Mouse (Mus musculus): ENCODE results near the gene Bri3. TPM values are rescaled to one million over a fixed set of nuclear protein-coding genes. Genes with fewer than 3 reads are reported as not detected.
A peak's percentile ranks its signal among the peaks of the same experiment; 100 is the strongest.

Gene Bri3
- total and polyA plus RNA-seq, 2 experiments = 24.9 to 74.6 TPM

DNA sequence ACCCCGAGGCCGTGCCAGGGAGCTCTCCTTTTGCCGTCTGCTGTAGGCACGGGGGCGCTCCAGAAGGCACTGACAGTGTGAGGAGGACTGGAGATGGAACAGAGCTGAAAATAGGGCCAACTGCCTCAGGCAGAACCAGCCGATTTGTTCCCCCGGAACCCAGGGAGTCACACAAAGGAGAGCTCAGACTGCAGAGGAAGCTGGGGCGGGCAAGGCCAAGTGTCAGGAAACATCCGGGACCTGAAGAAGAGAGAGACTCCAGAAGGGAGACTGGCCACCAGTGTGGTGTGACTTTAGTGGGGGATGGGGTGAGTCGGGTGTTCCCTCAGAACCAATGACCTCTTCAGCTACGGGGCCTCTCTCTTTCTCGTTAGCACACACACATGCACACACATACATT lies 24.9 kb upstream of the Bri3 start:
- Histone ChIP-seq H3K27me3 (ENCODE audit: control insufficient read depth, insufficient read depth, low read length) (no peaks in the 10 kb centered on the region), H3K27ac (replicated peaks; ENCODE audit: insufficient read depth, low read depth, low read length) (peak overlapping the region; percentile 37), H3K79me2 (ENCODE audit: control insufficient read depth, insufficient read depth, low read length) (no peaks in the 10 kb centered on the region), H3K9ac (ENCODE audit: low read depth, low read length) (no peak overlapping the region), H3K4me1 (ENCODE audit: control insufficient read depth, insufficient read depth, low read length) (peaks cover 2% of the 10 kb centered on the region), H3K4me3 (ENCODE audit: insufficient read depth, low read depth, low read length) (no peak overlapping the region), H3K36me3 (ENCODE audit: control insufficient read depth, insufficient read depth, low read length) (no peaks in the 10 kb centered on the region)
- no peak for DNase-seq (ENCODE audit: extremely low read depth, low read depth, low spot score)
- WGBS = 73% methylated on average over 12 of the region's 12 CpGs
- TF ChIP-seq CTCF (IDR thresholded peaks at IDR 0.05; ENCODE audit: low read depth, low read length) (no peak), POLR2A (IDR thresholded peaks at IDR 0.05; ENCODE audit: extremely low read depth, insufficient read depth, low read length) (no peak)

DNA sequence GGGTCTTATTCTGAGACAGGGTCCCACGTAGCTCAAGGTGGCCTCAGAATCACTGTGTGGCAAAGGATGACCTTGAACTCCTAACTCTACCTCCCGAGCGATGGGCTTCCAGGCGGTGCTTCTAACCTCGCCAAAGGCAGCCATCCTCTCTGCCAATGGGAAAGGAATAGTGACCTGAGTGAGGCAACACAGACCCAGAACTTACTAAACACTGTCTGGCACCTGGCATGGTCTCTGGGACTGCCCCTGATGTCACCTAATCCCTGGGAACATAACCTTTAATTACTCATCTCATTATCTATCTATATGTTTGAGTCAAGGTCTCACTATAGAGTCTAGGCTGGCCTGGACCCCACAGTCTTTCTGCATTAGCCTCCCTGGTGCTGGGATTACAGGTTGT lies 24.3 kb upstream of the Bri3 start:
- H3K4me1 ChIP-seq (ENCODE audit: control insufficient read depth, insufficient read depth, low read length) = peaks cover 6% of the 10 kb centered on the region
- TF ChIP-seq POLR2A (IDR thresholded peaks at IDR 0.05; ENCODE audit: extremely low read depth, insufficient read depth, low read length) = no peak
- no peak for TF ChIP-seq CTCF (IDR thresholded peaks at IDR 0.05; ENCODE audit: low read depth, low read length)
- no peaks in the 10 kb centered on the region for H3K79me2 ChIP-seq (ENCODE audit: control insufficient read depth, insufficient read depth, low read length)
- H3K9ac ChIP-seq (ENCODE audit: low read depth, low read length) = no peak overlapping the region
- H3K27me3 ChIP-seq (ENCODE audit: control insufficient read depth, insufficient read depth, low read length) = no peaks in the 10 kb centered on the region
- peak; percentile 61 for DNase-seq (ENCODE audit: extremely low read depth, low read depth, low spot score)
- no peaks in the 10 kb centered on the region for H3K36me3 ChIP-seq (ENCODE audit: control insufficient read depth, insufficient read depth, low read length)
- 31% methylated on average over 5 of the region's 5 CpGs for WGBS
- H3K4me3 ChIP-seq (ENCODE audit: insufficient read depth, low read depth, low read length) = no peak overlapping the region
- no peak overlapping the region for H3K27ac ChIP-seq (replicated peaks; ENCODE audit: insufficient read depth, low read depth, low read length)

DNA sequence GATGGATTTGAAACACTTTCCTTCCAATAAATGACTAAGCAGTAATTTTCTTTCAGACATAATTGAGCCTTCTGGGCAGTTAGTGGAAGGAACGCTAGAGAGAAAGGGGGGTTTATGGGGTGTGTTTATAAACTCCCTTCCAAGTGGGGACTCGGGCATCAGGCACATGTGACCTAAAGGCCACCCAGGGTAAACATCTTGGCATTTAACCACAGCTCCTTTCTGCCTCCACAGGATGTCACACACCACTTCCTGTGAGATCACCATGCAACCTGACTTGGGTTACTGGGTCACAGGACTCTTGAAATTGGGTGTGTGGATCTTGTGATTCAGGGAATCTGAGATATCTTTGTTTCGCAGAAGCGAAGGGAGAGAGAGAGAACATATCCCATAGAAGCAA lies 22.9 kb upstream of the Bri3 start:
- Histone ChIP-seq H3K9ac (ENCODE audit: low read depth, low read length) (no peak overlapping the region), H3K36me3 (ENCODE audit: control insufficient read depth, insufficient read depth, low read length) (no peaks in the 10 kb centered on the region), H3K27me3 (ENCODE audit: control insufficient read depth, insufficient read depth, low read length) (no peaks in the 10 kb centered on the region), H3K4me1 (ENCODE audit: control insufficient read depth, insufficient read depth, low read length) (peaks cover 8% of the 10 kb centered on the region), H3K79me2 (ENCODE audit: control insufficient read depth, insufficient read depth, low read length) (no peaks in the 10 kb centered on the region), H3K27ac (replicated peaks; ENCODE audit: insufficient read depth, low read depth, low read length) (no peak overlapping the region), H3K4me3 (ENCODE audit: insufficient read depth, low read depth, low read length) (no peak overlapping the region)
- peak; percentile 20 for DNase-seq (ENCODE audit: extremely low read depth, low read depth, low spot score)
- WGBS = 68% methylated on average over 4 of the region's 4 CpGs
- TF ChIP-seq CTCF (IDR thresholded peaks at IDR 0.05; ENCODE audit: low read depth, low read length) = no peak

DNA sequence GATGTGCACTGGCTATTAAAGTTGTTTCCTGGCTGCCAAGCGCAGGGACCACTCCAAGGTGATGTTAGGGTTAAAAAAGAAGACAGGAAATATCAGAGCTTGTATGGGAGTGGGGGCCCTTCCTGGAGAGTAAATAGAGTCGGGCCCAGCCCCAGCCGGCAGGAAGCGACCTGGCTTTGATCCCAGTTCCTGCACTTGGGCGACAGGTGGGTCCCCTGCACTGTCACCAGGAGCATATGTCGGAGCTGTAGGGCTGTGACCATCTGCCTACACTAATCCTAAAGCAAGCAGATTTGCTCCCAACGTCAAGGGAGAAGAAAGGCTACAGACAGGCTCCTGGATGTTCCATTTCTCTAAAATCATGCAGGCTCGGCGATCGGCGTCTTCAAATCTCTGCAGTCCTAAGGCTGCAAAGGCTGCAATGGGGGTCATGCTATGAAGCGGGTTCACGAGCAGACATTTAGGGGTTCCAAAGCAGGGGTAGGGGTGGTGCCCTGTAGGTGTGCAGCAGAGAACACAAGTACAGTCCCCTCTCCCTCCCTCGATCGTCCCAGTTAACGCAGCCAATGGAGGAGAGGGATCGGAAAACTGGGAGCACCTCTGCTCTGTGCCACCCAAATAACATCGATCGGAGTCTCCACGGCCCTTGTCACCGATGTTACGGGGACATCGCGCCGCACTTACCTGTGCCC lies 21.3 kb upstream of the Bri3 start:
- TF ChIP-seq CTCF (IDR thresholded peaks at IDR 0.05; ENCODE audit: low read depth, low read length) (no peak), POLR2A (IDR thresholded peaks at IDR 0.05; ENCODE audit: extremely low read depth, insufficient read depth, low read length) (no peak)
- no peak for DNase-seq (ENCODE audit: extremely low read depth, low read depth, low spot score)
- 2% methylated on average over 25 of the region's 25 CpGs for WGBS
- peak overlapping the region; percentile 76 for H3K9ac ChIP-seq (ENCODE audit: low read depth, low read length)
- peaks cover 8% of the 10 kb centered on the region for H3K4me1 ChIP-seq (ENCODE audit: control insufficient read depth, insufficient read depth, low read length)
- peak overlapping the region; percentile 69 for H3K4me3 ChIP-seq (ENCODE audit: insufficient read depth, low read depth, low read length)
- no peaks in the 10 kb centered on the region for H3K79me2 ChIP-seq (ENCODE audit: control insufficient read depth, insufficient read depth, low read length)
- H3K27me3 ChIP-seq (ENCODE audit: control insufficient read depth, insufficient read depth, low read length) = no peaks in the 10 kb centered on the region
- no peaks in the 10 kb centered on the region for H3K36me3 ChIP-seq (ENCODE audit: control insufficient read depth, insufficient read depth, low read length)
- H3K27ac ChIP-seq (replicated peaks; ENCODE audit: insufficient read depth, low read depth, low read length) = peak overlapping the region; percentile 47

DNA sequence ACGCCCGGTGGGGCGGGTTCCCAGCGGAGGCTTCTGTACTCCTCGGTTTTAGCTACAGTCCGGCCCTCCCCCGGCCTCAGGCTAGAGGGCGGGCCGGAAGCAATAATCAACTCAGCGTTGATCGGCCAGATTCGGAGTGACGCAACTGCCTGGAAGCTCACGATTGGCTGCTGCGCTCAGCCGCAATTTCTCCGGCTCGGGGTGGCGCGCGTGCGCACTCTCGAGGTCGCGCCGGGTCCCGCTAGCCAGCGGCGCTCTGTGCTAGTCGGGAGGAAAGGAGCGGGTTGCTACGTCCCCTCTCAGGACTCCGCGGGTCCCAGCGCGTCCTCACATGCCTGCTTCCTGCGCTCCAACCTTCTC lies 20.8 kb upstream of the Bri3 start, which contains the start of gene Tecpr1:
TSS of gene Tecpr1 (minus strand) at position 113 of the 360 bp plus-strand sequence.
- peak within 1 kb of the TSS; percentile 71 for H3K4me3 ChIP-seq (ENCODE audit: insufficient read depth, low read depth, low read length)
- peak within 1 kb of the TSS; percentile 85 for H3K27ac ChIP-seq (replicated peaks; ENCODE audit: insufficient read depth, low read depth, low read length)
- H3K4me1 ChIP-seq (ENCODE audit: control insufficient read depth, insufficient read depth, low read length) = peaks cover 8% of the 10 kb centered on the region
- no peaks in the 10 kb centered on the region for H3K27me3 ChIP-seq (ENCODE audit: control insufficient read depth, insufficient read depth, low read length)
- WGBS = under 1% methylated on average over 37 of the region's 37 CpGs
- no peak for TF ChIP-seq CTCF (IDR thresholded peaks at IDR 0.05; ENCODE audit: low read depth, low read length)
- TF ChIP-seq POLR2A (IDR thresholded peaks at IDR 0.05; ENCODE audit: extremely low read depth, insufficient read depth, low read length) = peak; percentile 75
- H3K79me2 ChIP-seq (ENCODE audit: control insufficient read depth, insufficient read depth, low read length) = no peaks in the 10 kb centered on the region
- no peaks in the 10 kb centered on the region for H3K36me3 ChIP-seq (ENCODE audit: control insufficient read depth, insufficient read depth, low read length)
- peak; percentile 90 for DNase-seq (ENCODE audit: extremely low read depth, low read depth, low spot score)
- H3K9ac ChIP-seq (ENCODE audit: low read depth, low read length) = peak within 1 kb of the TSS; percentile 87
